Mouse (Mus musculus) heart, adult 9 months (tissue): ENCODE measurements around the gene Cd248.
A peak's percentile ranks its signal among the peaks of the same experiment; 100 is the strongest.

Experiments used
- DNase-seq, 2 experiments: peaks; one replicate each; pipeline ENCODE4 v3.0.0; 2022; ENCODE audit warnings: low spot score in 2 of 2

Cd248 gene

DNA sequence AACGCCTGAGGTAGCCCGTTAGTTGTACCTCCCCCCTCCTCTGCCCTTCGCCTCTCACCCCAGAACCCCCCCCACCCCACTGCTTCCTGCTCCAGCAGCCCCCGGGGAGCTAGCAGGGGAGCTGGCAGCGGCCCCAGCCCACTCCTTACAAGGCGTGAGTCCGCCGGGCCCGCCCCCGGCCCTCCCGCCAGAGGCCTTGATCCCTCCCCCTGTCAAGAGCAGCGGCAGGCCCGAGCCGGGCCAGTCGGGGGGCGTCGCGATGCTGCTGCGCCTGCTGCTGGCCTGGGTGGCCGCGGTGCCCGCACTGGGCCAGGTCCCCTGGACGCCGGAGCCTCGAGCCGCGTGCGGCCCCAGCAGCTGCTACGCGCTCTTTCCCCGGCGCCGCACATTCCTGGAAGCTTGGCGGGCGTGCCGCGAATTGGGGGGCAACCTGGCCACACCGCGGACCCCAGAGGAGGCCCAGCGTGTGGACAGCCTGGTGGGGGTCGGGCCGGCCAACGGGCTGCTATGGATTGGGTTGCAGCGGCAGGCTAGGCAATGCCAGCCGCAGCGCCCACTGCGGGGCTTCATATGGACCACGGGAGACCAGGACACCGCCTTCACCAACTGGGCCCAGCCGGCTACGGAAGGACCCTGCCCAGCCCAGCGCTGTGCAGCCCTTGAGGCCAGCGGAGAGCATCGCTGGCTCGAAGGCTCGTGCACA is at the start of gene Cd248:
TSS of gene Cd248 (plus strand) at position 212 of the 703 bp plus-strand sequence.
- peak; percentile 79 to 83 for DNase-seq

DNA sequence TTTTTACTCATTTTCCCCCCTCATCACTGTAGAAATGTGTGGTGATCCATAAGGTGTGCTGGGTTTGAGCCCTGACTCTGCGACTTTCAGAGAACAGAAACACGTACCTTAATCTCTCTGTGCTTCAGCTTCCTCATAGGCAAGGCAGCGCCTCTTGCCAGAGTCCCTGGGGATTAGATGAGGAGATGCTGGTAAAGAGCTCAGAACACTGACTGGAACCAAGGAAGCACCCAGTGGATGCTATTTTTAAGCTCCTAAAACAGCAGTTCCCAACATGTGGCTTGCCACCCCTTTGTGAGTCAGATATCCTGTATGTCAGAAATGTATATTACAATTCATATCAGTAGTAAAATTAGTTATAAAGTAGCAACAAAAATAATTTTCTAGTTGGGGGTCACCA is 49.7 kb upstream of the Cd248 start:
- no peak for DNase-seq

DNA sequence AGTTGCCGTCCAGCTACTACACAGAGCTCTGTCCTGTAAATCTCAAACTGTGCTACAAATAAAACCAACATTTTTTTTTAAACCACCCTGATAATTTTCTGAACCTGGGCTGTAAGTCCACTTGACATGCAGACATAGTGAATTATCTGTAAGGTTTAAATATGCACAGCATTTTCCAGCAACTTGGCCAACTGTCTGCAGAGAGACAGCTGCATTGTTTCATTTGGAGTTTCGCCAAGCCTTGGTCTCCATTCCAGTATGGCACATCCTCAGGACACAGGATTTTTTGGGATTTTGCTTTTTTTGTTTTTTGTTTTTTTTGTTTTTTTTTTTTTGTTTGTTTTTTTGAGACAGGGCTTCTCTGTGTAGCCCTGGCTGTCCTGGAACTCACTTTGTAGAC is 46.5 kb upstream of the Cd248 start:
- DNase-seq = no peak

DNA sequence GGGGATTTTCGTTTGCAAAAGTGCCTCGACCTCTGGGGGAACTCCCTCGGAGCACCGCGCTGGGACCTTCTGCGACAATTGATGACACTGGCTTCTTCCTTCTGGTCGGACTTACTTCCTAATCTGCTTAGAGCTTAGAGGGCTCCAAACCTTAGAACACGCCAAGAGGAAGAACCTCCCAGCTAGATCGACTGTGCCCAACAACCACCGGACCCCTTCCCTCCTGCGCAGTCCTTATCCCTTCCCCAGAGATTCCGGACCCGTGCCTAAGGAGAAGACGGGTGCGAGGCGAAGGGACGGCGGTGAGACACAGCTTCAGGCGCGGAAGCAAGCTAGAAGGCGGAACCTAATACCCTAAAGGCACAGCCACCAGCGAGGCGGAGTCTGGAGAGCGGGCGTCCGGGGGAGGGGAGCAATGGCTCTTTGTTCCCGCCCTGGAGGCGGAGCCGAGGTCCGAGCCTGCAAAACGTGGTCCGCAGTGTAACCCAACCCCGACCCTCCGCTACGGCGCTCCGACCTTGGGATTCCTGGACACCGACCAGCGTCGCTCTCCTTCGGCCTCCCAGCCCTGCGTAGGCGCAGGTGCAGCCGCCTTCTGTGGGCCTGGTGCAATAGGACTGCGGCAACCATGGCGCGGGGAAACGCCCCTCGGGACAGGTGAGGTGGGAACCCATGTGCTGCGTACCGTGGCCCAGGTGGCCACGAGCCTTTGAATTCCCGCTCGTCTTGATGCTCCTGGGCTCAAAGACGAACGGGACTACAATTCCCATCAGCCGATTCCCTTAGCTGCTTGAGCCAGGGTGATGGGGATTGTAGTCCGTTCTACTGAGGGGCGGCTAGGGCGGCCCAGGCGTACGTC is 44.0 kb upstream of the Cd248 start, which contains the start of gene Slc29a2:
TSS of gene Slc29a2 (plus strand) at position 240 of the 859 bp plus-strand sequence.
- peak; percentile 90 to 94 for DNase-seq

DNA sequence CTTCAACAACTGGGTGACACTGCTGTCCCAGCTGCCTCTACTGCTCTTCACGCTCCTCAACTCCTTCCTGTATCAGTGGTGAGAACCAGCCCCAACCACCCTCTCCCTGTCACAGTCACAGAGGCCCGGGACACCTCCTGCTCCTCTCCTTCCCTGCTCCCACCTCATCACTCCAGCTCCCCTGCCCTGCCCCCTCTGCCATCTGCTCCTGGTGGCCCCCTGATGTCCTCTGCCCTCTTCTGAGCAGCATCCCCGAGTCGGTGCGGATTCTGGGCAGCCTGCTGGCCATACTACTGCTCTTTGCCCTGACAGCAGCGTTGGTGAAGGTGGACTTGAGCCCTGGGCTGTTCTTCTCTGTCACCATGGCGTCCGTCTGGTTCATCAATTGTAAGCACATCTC is 41.8 kb upstream of the Cd248 start:
- no peak for DNase-seq

DNA sequence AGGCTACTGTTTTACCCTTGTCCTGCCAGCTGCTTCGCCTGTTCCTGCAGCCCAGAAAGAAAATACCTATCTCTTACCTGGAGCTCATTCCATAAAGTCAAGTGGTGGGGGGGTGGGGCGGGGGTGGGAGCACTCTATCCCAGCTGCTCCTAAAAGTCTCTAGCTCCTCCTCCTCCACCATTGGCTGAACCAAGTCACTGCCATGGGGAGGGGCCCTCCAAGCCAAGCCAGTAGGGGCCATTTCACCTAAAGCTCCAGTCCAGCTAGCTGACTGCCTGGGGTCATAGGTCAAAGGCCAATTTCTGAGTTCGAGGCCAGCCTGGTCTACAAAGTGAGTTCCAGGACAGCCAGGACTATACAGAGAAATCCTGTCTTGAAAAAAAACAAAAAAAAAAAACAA is 35.2 kb upstream of the Cd248 start:
- DNase-seq = no peak

DNA sequence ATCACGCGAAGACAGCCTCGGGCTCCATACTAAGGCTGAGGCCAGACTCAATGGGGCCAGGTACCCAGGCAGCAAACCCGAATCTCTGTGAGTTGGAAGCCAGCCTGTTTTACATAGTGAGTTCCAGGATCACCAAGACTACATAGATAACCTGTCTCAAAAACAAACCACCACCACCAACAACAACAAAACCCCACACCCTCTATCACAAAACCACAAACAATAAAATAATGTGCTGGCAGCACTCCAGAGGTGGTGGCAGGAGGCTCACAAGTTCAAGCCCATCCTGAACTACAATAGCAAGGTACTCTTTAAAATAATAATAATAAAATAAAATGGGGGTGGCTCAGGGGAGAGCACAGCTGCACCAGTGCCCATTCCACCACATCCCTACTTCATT is 31.3 kb upstream of the Cd248 start:
- no peak for DNase-seq

DNA sequence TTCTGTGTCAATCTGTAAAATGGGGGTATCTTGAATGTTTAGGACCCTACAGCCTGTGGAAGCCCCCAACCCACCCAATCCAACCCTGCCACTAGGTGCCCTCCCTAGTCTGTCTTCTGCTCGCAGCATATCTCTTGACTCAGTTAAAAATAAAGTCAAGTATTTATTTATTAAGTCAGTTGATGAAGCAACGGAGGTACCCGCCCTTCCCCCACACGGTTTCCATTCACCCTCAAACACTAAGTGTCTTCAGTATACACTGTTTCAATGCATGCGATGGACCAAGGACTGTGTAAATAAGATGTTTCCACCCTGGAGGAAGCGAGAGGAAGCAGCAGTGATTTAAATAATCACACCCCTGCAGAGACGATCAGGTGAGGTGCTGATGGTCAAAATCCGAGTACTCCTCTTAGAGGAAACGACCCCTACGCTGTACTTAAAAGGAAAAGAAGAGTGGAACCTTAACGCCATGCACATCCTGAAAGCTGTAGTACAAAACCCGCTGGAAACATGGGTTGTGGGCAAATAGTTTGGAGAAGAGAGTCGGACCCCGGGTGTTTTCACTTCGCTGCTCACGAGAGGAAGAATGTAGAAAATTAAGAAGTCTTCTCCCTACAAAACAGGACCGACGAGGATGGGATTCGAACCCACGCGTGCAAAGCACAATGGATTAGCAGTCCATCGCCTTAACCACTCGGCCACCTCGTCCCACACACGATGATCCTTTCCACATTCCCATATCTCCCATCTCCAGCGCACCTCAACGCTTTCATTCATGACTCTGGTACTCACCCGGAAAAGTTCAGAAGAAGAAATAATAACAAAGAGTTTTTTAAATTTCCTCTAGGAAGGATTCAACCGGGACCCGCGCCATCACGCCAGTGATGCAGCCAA is 30.0 kb upstream of the Cd248 start:
- DNase-seq = peak; percentile 63 to 82

DNA sequence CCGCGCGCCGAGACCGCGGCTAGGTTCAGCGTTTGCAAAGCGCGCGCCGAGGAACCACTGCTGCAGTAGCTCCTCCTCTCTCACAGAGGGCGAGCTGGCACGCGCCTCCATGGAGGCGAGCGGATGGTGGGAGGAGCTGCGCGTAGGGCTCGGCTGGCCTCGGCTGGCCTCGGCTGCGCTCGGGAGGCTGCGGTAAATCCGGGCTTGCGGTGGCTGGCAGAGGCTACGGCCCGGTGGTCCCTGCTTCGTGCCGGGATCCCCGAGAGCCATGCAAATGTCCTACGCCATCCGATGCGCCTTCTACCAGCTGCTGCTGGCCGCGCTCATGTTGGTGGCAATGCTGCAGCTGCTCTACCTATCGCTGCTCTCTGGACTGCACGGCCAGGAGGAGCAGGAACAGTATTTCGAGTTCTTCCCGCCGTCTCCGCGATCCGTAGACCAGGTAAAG is 29.1 kb upstream of the Cd248 start, which contains the start of the genes B4gat1 and AC124502.3:
TSS of gene B4gat1 (plus strand) at position 118 of the 448 bp plus-strand sequence.
TSS of gene AC124502.3 (plus strand) at position 183 of the 448 bp plus-strand sequence.
- peak; percentile 87 to 88 for DNase-seq

DNA sequence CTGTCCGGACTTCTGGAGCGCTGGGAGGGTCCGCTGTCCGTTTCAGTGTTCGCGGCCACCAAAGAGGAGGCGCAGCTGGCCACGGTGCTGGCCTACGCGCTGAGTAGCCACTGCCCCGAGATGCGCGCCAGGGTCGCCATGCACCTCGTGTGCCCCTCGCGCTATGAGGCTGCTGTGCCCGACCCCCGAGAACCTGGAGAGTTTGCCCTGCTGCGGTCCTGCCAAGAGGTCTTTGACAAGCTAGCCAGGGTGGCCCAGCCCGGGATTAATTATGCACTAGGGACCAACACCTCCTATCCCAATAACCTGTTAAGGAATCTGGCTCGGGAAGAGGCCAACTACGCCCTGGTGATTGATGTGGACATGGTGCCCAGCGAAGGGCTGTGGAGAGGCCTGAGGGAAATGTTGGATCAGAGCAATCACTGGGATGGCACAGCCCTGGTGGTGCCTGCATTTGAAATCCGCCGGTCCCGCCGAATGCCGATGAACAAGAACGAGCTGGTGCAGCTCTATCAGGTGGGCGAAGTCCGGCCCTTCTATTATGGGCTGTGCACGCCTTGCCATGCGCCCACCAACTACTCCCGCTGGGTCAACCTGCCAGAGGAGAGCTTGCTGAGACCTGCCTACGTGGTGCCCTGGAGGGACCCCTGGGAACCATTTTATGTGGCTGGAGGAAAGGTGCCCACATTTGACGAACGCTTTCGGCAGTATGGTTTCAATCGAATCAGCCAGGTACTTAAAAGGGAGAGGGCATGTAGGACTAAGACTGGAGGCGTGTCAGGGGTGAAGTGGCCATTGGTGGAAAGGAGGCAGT is 28.4 kb upstream of the Cd248 start:
- DNase-seq = no peak

DNA sequence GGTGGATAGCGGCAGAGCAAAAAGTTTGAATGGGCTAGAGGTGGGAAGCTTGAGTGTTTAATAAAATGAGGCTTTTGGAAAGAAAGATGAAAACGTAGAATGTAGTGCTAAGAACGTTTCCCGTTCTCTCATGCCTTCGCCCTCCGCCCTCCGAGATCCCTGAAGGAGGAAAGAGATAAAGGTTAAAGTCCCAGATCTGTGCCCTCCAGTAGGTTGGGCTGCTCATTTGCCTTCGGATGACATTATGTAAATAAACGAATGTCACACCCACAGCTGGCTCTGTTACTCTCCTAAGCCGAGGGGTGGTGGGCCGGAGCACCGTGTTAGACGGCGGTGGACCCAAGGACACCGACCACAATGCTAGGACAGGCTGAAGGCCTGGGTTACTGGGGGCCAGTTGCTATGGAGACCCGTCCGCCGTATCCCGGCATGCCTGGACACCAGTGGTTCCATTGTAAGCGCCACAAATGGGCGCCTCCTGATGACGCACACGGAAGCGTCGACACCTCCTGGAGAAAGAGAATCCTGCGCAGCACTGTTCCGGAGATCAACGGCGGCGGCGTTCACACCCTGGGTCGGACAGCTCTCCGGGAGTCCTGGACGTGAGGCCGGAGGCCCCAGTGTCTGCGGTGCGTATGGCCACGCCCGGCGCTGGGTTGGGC is 26.9 kb upstream of the Cd248 start, which contains the start of gene Brms1:
TSS of gene Brms1 (plus strand) at position 493 of the 662 bp plus-strand sequence.
- peak; percentile 92 for DNase-seq

DNA sequence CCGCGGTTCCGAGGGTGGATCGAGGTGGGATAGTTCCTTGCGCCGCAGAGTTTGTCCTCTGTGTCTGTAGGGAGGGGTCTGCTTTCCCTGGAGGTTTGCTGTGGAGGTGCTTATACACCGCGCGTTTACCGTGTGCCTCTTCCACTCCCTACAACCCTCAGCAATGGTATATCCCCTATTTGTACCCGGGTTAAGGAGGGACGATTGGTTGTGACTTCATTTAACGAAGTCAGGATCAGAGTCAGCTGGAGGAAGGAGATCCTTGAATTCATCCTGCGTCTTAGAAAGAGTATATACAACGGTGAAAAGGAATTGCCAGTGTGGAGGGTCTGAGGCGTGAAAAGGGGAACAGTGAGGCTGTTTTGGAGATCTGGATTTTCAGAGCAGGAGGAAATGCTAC is 26.3 kb upstream of the Cd248 start:
- DNase-seq = no peak

DNA sequence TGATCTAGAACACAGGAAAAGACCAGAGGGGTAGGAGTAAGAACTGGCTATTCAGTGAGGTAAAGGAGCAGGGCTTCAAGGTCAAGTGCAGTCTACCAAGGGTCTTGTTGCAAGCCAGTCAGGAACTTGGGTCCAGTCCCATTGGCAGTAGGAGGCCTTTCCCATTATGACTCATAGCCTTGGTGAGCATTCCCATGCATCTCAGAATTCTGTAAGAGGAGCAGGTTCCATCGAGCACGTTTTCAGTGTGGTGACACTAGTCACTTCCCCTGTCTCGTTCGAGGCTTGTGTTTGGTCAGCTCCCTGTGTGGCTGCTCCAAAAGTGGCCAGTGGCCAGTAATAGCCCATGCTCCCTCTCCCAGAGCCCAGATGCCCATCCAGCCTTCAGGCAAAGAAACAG is 22.3 kb upstream of the Cd248 start:
- no peak for DNase-seq

DNA sequence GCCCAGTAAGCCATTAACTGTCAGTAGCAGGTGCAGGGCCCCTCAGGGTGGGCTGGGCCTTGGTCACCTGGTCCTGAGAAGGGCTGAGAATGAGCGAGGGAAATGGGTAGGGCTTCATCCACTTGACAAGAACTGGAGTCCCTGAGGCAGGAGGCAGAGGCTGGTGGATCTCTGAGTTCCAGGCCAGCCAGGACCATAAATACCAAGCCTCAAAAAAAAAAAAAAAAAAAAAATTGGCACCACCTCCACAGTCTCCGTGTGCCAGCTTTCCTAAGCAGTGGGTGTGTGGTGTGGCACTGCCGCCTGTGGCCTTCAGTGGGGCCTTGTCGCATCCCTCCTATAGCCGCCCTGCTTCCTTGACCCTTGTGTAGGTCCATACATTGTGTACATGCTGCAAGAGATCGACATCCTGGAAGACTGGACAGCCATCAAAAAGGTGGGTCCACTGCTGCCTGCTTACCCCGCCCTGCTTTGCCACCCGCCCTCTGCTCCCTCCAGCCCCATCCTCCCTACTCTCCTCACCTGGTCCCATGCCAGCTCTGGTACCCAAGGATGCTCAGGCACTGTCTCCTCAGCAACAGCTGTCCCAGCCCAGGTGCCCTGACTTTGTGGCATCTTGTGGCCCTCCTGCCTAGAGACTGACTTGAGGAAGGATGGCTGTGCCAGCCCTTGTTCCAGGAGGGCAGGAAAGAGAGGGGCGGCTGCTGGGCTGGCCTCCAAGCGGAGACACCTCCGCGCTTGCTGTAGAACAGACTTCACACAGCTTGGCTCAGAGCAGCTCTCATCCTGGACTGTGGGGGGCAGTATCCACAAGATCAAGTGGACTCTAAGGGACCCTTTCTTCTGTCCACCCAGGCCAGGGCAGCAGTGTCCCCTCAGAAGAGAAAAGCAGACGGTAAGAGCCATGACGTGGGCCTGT is 19.5 kb upstream of the Cd248 start:
- no peak for DNase-seq

DNA sequence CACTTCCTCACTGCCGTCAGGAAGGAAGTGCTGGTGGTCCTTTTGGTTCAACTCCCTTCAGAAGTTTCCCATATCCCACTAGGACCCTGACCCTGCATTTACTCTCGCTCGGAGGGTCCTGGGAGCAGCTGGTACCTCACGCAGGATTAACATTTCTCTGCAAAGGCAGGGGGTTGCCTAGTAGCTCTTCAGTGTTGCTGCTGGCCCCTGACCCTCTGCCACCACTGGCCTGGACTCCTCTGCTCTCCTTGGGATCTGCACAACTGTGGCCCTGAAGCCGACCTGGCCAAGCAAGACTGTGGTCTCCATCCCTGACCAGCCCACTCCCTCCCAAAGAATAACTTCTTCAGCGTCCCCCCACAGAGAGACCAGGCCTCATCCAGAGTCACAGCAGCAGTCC is 18.6 kb upstream of the Cd248 start:
- DNase-seq = no peak

DNA sequence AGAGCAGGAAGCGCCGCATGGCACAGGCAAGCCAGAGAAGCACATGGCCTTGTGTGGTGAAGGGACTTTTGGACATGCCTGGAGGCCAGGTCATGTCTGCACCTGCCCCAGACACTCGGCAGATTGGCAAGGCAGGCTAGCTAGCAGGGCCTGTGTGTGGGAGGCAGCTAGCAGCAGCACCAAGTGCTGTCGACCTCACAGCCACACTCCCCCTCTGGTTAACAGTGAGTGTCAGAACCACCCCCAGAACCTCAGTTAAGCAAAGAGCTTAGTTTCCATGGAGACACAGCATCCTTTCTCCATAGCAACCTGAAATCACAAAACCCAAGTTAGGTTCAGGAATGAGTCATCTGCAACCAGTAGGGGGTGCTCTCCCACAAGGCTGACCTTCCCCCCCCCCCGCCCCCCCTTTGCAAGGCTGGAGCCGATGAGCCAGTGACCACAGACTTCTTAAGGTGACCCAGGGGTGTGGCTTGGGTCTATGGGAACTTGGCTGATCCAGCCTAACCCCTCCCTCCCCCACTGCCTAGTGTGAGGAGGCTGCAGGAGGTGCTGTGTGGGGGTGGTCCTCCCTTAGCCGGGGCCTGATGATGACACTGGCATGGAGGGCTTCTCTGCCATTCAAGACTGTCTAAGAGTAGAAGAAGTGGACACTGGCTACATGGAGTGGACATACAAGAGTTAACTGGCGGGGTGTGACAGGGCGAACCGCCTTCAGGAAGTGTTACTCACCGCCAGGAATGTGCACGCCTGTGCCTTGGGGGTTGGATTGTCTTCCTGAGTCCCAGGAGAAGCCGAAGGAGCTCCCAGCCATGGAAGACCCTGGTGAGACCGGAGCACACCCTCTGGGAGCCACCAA is 17.6 kb upstream of the Cd248 start, which contains the start of gene Rin1:
TSS of gene Rin1 (plus strand) at position 435 of the 859 bp plus-strand sequence.
- DNase-seq = peak; percentile 71

DNA sequence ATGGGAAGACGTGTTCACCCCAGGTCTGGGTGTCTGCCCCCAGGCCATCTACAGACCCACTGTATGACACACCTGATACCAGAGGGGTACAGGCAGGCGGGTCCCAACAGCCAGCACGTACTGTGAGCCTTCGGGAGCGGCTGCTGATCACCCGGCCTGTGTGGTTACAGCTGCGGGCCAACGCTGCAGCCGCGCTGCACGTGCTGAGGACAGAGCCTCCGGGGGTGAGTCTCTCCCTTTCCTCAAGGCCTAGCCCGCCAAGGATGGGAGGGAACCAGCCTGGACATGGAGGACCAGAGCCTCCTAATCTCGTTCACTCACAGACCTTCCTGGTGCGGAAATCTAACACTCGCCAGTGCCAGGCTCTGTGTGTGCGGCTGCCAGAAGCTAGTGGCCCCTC is 16.8 kb upstream of the Cd248 start:
- no peak for DNase-seq

DNA sequence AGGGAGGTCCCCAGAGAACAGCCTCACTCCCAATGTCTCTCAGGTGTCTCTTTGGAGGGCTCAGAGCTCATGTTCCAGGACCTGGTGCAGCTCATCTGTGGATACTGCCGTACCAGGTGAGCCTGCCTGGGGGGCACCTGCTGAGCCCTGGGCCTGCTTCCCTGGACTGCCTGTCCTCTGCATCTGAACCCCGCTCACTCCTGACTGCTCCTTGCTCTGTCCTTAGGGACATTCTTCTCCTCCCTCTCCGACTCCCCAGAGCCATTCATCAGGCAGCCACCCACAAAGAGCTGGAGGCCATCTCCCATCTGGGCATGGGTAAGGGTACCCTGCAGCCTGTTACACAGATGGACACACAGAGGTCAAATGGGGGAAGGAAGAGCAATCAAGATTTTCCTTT is 16.4 kb upstream of the Cd248 start:
- DNase-seq = no peak
